Comparison of ENCODE assay signal across 9 mouse cellular contexts in genomic region chr2:167078931-167079495, GRCm38 (mm10). TPM values are rescaled to one million over a fixed set of nuclear protein-coding genes. Genes with fewer than 3 reads are reported as not detected.
A peak's percentile ranks its signal among the peaks of the same experiment; 100 is the strongest.
DNase-seq lines count a peak whose midpoint lies in the region; ATAC-seq lines count a peak whose summit lies in the region.
"Had no signal": no experiment of that assay in that cellular context is flagged by ENCODE, and none has a peak within 500 bp of the region (broad histone marks: within the 10 kb centered on the region; RNA-seq: fewer than 3 reads in every experiment).

No protein-coding gene starts in this region.

- H3K4me2 ChIP-seq in heart, embryonic 11.5 days = no peak overlapping the region
- H3K4me2 ChIP-seq in hindbrain, embryonic 15.5 days = no peak overlapping the region

- no peaks in the 10 kb centered on the region for H3K27me3 ChIP-seq in heart, embryonic 11.5 days (ENCODE audit: control insufficient read depth, insufficient read depth, low read length)
- no peaks in the 10 kb centered on the region for H3K27me3 ChIP-seq in hindbrain, embryonic 15.5 days

- no peak overlapping the region for H3K27ac ChIP-seq in heart, embryonic 11.5 days (ENCODE audit: low read depth, low read length)
- H3K27ac ChIP-seq in hindbrain, embryonic 15.5 days (replicated peaks) = peak overlapping the region; percentile 61; the same call in 1 of the 2 replicates

- ATAC-seq in heart, embryonic 11.5 days (replicated peaks; ENCODE audit: insufficient number of reproducible peaks, low FRiP score, low TSS enrichment) = no peak
- ATAC-seq in hindbrain, embryonic 15.5 days (ENCODE audit: low FRiP score, low read depth) = peak; percentile 16; the same call in 1 of the 2 replicates

- 0 out of 2 replicates have a peak, but pooled peaks cover 3% of the 10 kb centered on the region for H3K4me1 ChIP-seq in heart, embryonic 11.5 days (ENCODE audit: control insufficient read depth, insufficient read depth, low read length)
- H3K4me1 ChIP-seq in hindbrain, embryonic 15.5 days (replicated peaks) = peaks cover 23% of the 10 kb centered on the region

- WGBS in heart, embryonic 11.5 days (ENCODE audit: insufficient replicate concordance) = 54% methylated on average over 9 of the region's 9 CpGs
- 51% methylated on average over 9 of the region's 9 CpGs for WGBS in hindbrain, embryonic 15.5 days

- H3K9ac ChIP-seq in heart, embryonic 11.5 days (ENCODE audit: low read depth, low read length) = no peak overlapping the region
- no peak overlapping the region for H3K9ac ChIP-seq in hindbrain, embryonic 15.5 days

- no peaks in the 10 kb centered on the region for H3K36me3 ChIP-seq in heart, embryonic 11.5 days (ENCODE audit: control insufficient read depth, insufficient read depth, low read length)
- H3K36me3 ChIP-seq in hindbrain, embryonic 15.5 days = no peaks in the 10 kb centered on the region
- H3K36me3 ChIP-seq: G1E had no signal

- H3K9me3 ChIP-seq in heart, embryonic 11.5 days (replicated peaks; ENCODE audit: control insufficient read depth, low read length) = no peaks in the 10 kb centered on the region
- no peaks in the 10 kb centered on the region for H3K9me3 ChIP-seq in hindbrain, embryonic 15.5 days
- H3K9me3 ChIP-seq: G1E had no signal

- no peak overlapping the region for H3K4me3 ChIP-seq in heart, embryonic 11.5 days (ENCODE audit: low read depth, low read length)
- no peak overlapping the region for H3K4me3 ChIP-seq in hindbrain, embryonic 15.5 days

- DNase-seq in heart, adult 11 months = peak; percentile 95
- DNase-seq in right cerebral cortex, adult 2 months (ENCODE audit: low spot score in 2 of 2) = peak; percentile 51 to 54
- no peak for DNase-seq in right cerebral cortex, postnatal 14 days
- no peak for DNase-seq in spleen, adult 18-20 months
- no peak for DNase-seq in gastrocnemius, adult 8-10 months (ENCODE audit: low spot score in 2 of 2)
- no peak for DNase-seq in thymus, postnatal 14 days

RNA-seq across cellular contexts. Expression of gene Znfx1, which starts 16.2 kb away (rescaled TPM):
- polyA plus RNA-seq in heart, embryonic 11.5 days (2014; fragmentation: Nextera tagmentation; extraction: Ambion mirVana) = 6.3 and 6.7 TPM in 2 replicates
- polyA plus RNA-seq in hindbrain, embryonic 15.5 days (2015; fragmentation: Nextera tagmentation; extraction: Ambion mirVana) = 8.0 and 9.7 TPM in 2 replicates
- total RNA-seq in gastrocnemius, adult 8-10 months (2022) = 10 to 100 TPM; 26.7 to 32.5 (median 28.5) TPM

Comparison
In these comparisons a context has a peak if more than half of its experiments do, and no peak if none do; other contexts are left out.
1. DNase-seq: peak in heart, adult 11 months (single experiment) and right cerebral cortex, adult 2 months (2 of 2); none in right cerebral cortex, postnatal 14 days (single experiment), spleen, adult 18-20 months (0 of 2), gastrocnemius, adult 8-10 months (0 of 2) and thymus, postnatal 14 days (single experiment).